20 mouse cellular contexts compared by ENCODE assay signal in genomic region chr7:49371972-49372371, GRCm38 (mm10).
"Had no signal": no experiment of that assay in that cellular context is flagged by ENCODE, and none has a peak within 500 bp of the region (broad histone marks: within the 10 kb centered on the region; RNA-seq: fewer than 3 reads in every experiment).

No protein-coding gene starts in this region.

- H3K9me3 ChIP-seq: lung, embryonic 15.5 days; midbrain, embryonic 13.5 days; midbrain, embryonic 15.5 days; neural tube, embryonic 13.5 days; neural tube, embryonic 15.5 days had no signal

- H3K9ac ChIP-seq: liver, postnatal 0 days; lung, embryonic 15.5 days; midbrain, embryonic 13.5 days; midbrain, embryonic 15.5 days; neural tube, embryonic 13.5 days; neural tube, embryonic 15.5 days had no signal

- H3K4me2 ChIP-seq: lung, embryonic 15.5 days; midbrain, embryonic 11.5 days; midbrain, embryonic 13.5 days; midbrain, embryonic 15.5 days; neural tube, embryonic 13.5 days; neural tube, embryonic 15.5 days had no signal

- H3K36me3 ChIP-seq: lung, embryonic 15.5 days; midbrain, embryonic 13.5 days; midbrain, embryonic 15.5 days; neural tube, embryonic 13.5 days; neural tube, embryonic 15.5 days had no signal

- H3K27ac ChIP-seq: lung, embryonic 15.5 days; macrophage; midbrain, embryonic 13.5 days; midbrain, embryonic 15.5 days; neural tube, embryonic 13.5 days; neural tube, embryonic 15.5 days had no signal

- H3K4me3 ChIP-seq: lung, embryonic 15.5 days; midbrain, embryonic 13.5 days; midbrain, embryonic 15.5 days; neural tube, embryonic 13.5 days; neural tube, embryonic 15.5 days had no signal

- ATAC-seq: liver, postnatal 0 days; lung, postnatal 0 days; midbrain, embryonic 13.5 days; midbrain, embryonic 15.5 days had no signal

- DNase-seq: liver, postnatal 0 days; lung, adult 2 months; lung, postnatal 14 days; lung, postnatal 36 days; retina, postnatal 1 day; right cerebral cortex, adult 18-20 months; right cerebral cortex, postnatal 25 days; right cerebral cortex, postnatal 4 days; spleen, adult 18-20 months; thymus, adult 18-20 months; thymus, postnatal 14 days; thymus, postnatal 36 days had no signal

- H3K27me3 ChIP-seq: lung, embryonic 15.5 days; midbrain, embryonic 15.5 days; neural tube, embryonic 13.5 days; neural tube, embryonic 15.5 days had no signal
